ENCODE assay signal across 8 mouse cellular contexts in the genomic region with DNA sequence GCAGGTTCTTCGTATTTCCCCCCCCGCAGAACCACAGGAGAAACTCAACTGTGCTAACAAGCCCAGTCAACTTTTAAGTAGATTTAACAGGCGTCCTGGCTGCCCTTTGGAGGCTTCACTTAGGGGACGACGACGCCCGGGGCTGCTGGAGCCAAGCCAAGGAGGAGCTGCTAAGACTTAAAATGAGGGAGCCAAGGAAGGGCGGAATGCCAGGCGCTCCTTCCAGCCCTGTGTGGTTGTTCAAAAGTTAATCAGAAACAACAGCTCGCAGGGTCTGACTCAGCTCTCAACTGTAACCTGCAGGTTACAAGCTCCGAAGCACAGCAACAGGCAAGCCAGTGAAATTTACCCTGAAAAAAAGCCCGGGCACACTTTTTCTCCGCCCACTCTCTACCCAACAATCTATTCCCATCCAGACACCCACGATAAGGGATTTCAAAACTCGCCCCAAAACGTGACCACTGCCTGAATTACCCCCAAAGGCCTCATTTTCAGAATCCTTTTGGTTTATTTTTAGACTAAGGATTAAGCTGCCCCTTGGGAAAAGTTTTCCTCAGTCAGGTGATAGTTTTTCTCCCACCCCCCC. TPM values are rescaled to one million over a fixed set of nuclear protein-coding genes. Genes with fewer than 3 reads are reported as not detected.
DNase-seq lines count a peak whose midpoint lies in the region; ATAC-seq and TF ChIP-seq lines count a peak whose summit lies in the region.

No protein-coding gene starts in this region.

- H3K9me3 ChIP-seq in forebrain, embryonic 13.5 days (replicated peaks), result no peaks in the 10 kb centered on the region
- no peaks in the 10 kb centered on the region for H3K9me3 ChIP-seq in heart, postnatal 0 days (replicated peaks; ENCODE audit: control insufficient read depth, low read length)
- no peaks in the 10 kb centered on the region for H3K9me3 ChIP-seq in lung, embryonic 15.5 days

- TF ChIP-seq CTCF in heart, postnatal 0 days (IDR thresholded peaks at IDR 0.05; ENCODE audit: low read depth), result no peak

- no peaks in the 10 kb centered on the region for H3K27me3 ChIP-seq in forebrain, embryonic 13.5 days
- H3K27me3 ChIP-seq in heart, postnatal 0 days (ENCODE audit: control insufficient read depth, insufficient read depth, low read length), result no peaks in the 10 kb centered on the region
- no peaks in the 10 kb centered on the region for H3K27me3 ChIP-seq in lung, embryonic 15.5 days

- TF ChIP-seq EP300 in heart, postnatal 0 days (IDR thresholded peaks at IDR 0.05; ENCODE audit: low read depth), result no peak

- H3K9ac ChIP-seq in forebrain, embryonic 13.5 days, result peak overlapping the region; percentile 80
- H3K9ac ChIP-seq in heart, postnatal 0 days (replicated peaks; ENCODE audit: low read depth, low read length), result peak overlapping the region; percentile 81
- H3K9ac ChIP-seq in lung, embryonic 15.5 days, result peak overlapping the region; percentile 68

- H3K4me3 ChIP-seq in forebrain, embryonic 13.5 days, result peak overlapping the region; percentile 88
- H3K4me3 ChIP-seq in heart, postnatal 0 days (ENCODE audit: low read depth, low read length), result peak overlapping the region; percentile 82
- peak overlapping the region; percentile 92 for H3K4me3 ChIP-seq in lung, embryonic 15.5 days

- H3K36me3 ChIP-seq in forebrain, embryonic 13.5 days (ENCODE audit: poor library complexity, severe bottlenecking), result no peaks in the 10 kb centered on the region
- H3K36me3 ChIP-seq in heart, postnatal 0 days (replicated peaks; ENCODE audit: control insufficient read depth, insufficient read depth, low read length), result no peaks in the 10 kb centered on the region
- H3K36me3 ChIP-seq in lung, embryonic 15.5 days, result no peaks in the 10 kb centered on the region

- WGBS in forebrain, embryonic 13.5 days, result under 1% methylated on average over 16 of the region's 16 CpGs
- WGBS in heart, postnatal 0 days, result under 1% methylated on average over 16 of the region's 16 CpGs
- under 1% methylated on average over 16 of the region's 16 CpGs for WGBS in lung, embryonic 15.5 days

- peak overlapping the region; percentile 86 for H3K4me2 ChIP-seq in forebrain, embryonic 13.5 days
- peak overlapping the region; percentile 90 for H3K4me2 ChIP-seq in heart, postnatal 0 days (ENCODE audit: low read depth, low read length)
- peak overlapping the region; percentile 89 for H3K4me2 ChIP-seq in lung, embryonic 15.5 days

- no peak for ATAC-seq in forebrain, embryonic 13.5 days
- no peak for ATAC-seq in heart, postnatal 0 days (ENCODE audit: insufficient read depth, low read depth)
- ATAC-seq in lung, embryonic 15.5 days (ENCODE audit: borderline replicate concordance, extremely low read depth, low FRiP score, low TSS enrichment), result no peak; the same call in 1 of the 2 replicates

- H3K4me1 ChIP-seq in forebrain, embryonic 13.5 days, result peaks cover 39% of the 10 kb centered on the region
- H3K4me1 ChIP-seq in heart, postnatal 0 days (ENCODE audit: control insufficient read depth, insufficient read depth), result peaks cover 22% of the 10 kb centered on the region
- H3K4me1 ChIP-seq in lung, embryonic 15.5 days, result peaks cover 22% of the 10 kb centered on the region

- peak overlapping the region; percentile 88 for H3K27ac ChIP-seq in forebrain, embryonic 13.5 days
- peak overlapping the region; percentile 95 for H3K27ac ChIP-seq in heart, postnatal 0 days (ENCODE audit: low read depth)
- H3K27ac ChIP-seq in lung, embryonic 15.5 days, result peak overlapping the region; percentile 95

- peak; percentile 41 for DNase-seq in ES-CJ7 (ENCODE audit: low read depth, low spot score)
- DNase-seq in c-Kit-positive CD71-positive TER-119-positive erythroid progenitor cells, embryonic 14.5 days (ENCODE audit: low spot score), result peak; percentile 80
- DNase-seq in heart, postnatal 0 days (ENCODE audit: low spot score), result peak; percentile 51
- DNase-seq in kidney, postnatal 36 days, result peak; percentile 95 to 97
- peak; percentile 48 for DNase-seq in ovary, postnatal 10 days (ENCODE audit: low spot score)
- DNase-seq in thymus, postnatal 0 days (ENCODE audit: low spot score), result peak; percentile 47

RNA-seq across cellular contexts. Expression of a gene that starts 1.5 kb away (rescaled TPM):
- 77.2 and 80.1 TPM in 2 replicates for polyA plus RNA-seq in forebrain, embryonic 13.5 days (2015; fragmentation: Nextera tagmentation; extraction: Ambion mirVana)
- 97.0 and 111 TPM in 2 replicates for total RNA-seq in heart, postnatal 0 days (2014; rRNA removed; ENCODE audit: low replicate concordance)
- 144 and 152 TPM in 2 replicates for polyA plus RNA-seq in heart, postnatal 0 days (2015; fragmentation: Nextera tagmentation; extraction: Ambion mirVana)
- 92.6 and 94.4 TPM in 2 replicates for polyA plus RNA-seq in lung, embryonic 15.5 days (2015; fragmentation: Nextera tagmentation; extraction: Ambion mirVana)
- polyA plus RNA-seq in thymus, postnatal 0 days (2015; fragmentation: Nextera tagmentation; extraction: Ambion mirVana), result 133 and 139 TPM in 2 replicates

RNA-seq across cellular contexts. Expression of a gene that starts 39.8 kb away (rescaled TPM):
- polyA plus RNA-seq in forebrain, embryonic 13.5 days (2015; fragmentation: Nextera tagmentation; extraction: Ambion mirVana), result 43.0 and 43.1 TPM in 2 replicates
- total RNA-seq in heart, postnatal 0 days (2014; rRNA removed; ENCODE audit: low replicate concordance), result 29.0 and 56.5 TPM in 2 replicates
- 18.0 and 18.1 TPM in 2 replicates for polyA plus RNA-seq in heart, postnatal 0 days (2015; fragmentation: Nextera tagmentation; extraction: Ambion mirVana)
- polyA plus RNA-seq in lung, embryonic 15.5 days (2015; fragmentation: Nextera tagmentation; extraction: Ambion mirVana), result 51.7 and 57.0 TPM in 2 replicates
- 47.1 and 51.6 TPM in 2 replicates for polyA plus RNA-seq in thymus, postnatal 0 days (2015; fragmentation: Nextera tagmentation; extraction: Ambion mirVana)

RNA-seq across cellular contexts. Expression of a gene that starts 40.0 kb away (rescaled TPM):
- polyA plus RNA-seq in forebrain, embryonic 13.5 days (2015; fragmentation: Nextera tagmentation; extraction: Ambion mirVana), result 136 and 145 TPM in 2 replicates
- total RNA-seq in heart, postnatal 0 days (2014; rRNA removed; ENCODE audit: low replicate concordance), result 28.3 and 55.1 TPM in 2 replicates
- polyA plus RNA-seq in heart, postnatal 0 days (2015; fragmentation: Nextera tagmentation; extraction: Ambion mirVana), result 68.9 and 72.4 TPM in 2 replicates
- polyA plus RNA-seq in lung, embryonic 15.5 days (2015; fragmentation: Nextera tagmentation; extraction: Ambion mirVana), result 156 and 161 TPM in 2 replicates
- 144 and 146 TPM in 2 replicates for polyA plus RNA-seq in thymus, postnatal 0 days (2015; fragmentation: Nextera tagmentation; extraction: Ambion mirVana)

Comparison
In these comparisons a context has a peak if more than half of its experiments do, and no peak if none do; other contexts are left out.
1. DNase-seq: peak in every context shown above with its lines; median percentile 96 in kidney, postnatal 36 days; 80 in c-Kit-positive CD71-positive TER-119-positive erythroid progenitor cells, embryonic 14.5 days; 51 in heart, postnatal 0 days; 48 in ovary, postnatal 10 days; 47 in thymus, postnatal 0 days; 41 in ES-CJ7.